Mouse (Mus musculus) hindbrain, embryonic 10.5 days (tissue): Measurements from ENCODE around the gene Babam2. TPM values are rescaled to one million over a fixed set of nuclear protein-coding genes. Genes with fewer than 3 reads are reported as not detected.

Source experiments
- polyA plus RNA-seq: library from polyadenylated mRNA; unstranded; fragments of >200 nt; fragmentation: Nextera tagmentation; extraction: Ambion mirVana; gene quantifications from 2 replicates; pipeline ENCODE4 v1.2.1, GENCODE M21; 2016

Gene Babam2
- polyA plus RNA-seq, 1 experiment from 2014 or later, result 36.8 TPM

Other genes with a start within 250 kb of the Babam2 start
- gene Zfp512, start 245.3 kb upstream of the Babam2 start, polyA plus RNA-seq, result 74.9 and 81.3 TPM in 2 replicates
- not detected in 2 replicates for gene 4930548H24Rik, start 211.9 kb upstream of the Babam2 start, polyA plus RNA-seq
- 90.8 and 98.5 TPM in 2 replicates for gene Gpn1, start 202.9 kb upstream of the Babam2 start, polyA plus RNA-seq
- 24.0 and 29.5 TPM in 2 replicates for gene Slc4a1ap, start 170.7 kb upstream of the Babam2 start, polyA plus RNA-seq
- gene Supt7l, start 169.9 kb upstream of the Babam2 start, polyA plus RNA-seq, result 26.2 and 26.9 TPM in 2 replicates
- 240 and 250 TPM in 2 replicates for gene Mrpl33, start 100.7 kb upstream of the Babam2 start, polyA plus RNA-seq
- 4.3 and 4.5 TPM in 2 replicates for gene Rbks, start 57 bp upstream of the Babam2 start, polyA plus RNA-seq